Mouse (Mus musculus) ovary, postnatal 36 days (tissue): ENCODE measurements around the gene A030003K21Rik.
"Not testable (repeated sequence)": the region's sequence is repeated elsewhere in the genome, so short reads cannot be mapped to it uniquely, and the experiment has no call there.

Experiments
- DNase-seq: peaks from one replicate; pipeline ENCODE4 v3.0.0; 2022; ENCODE audit warnings: low spot score, mixed read lengths

Gene A030003K21Rik

DNA sequence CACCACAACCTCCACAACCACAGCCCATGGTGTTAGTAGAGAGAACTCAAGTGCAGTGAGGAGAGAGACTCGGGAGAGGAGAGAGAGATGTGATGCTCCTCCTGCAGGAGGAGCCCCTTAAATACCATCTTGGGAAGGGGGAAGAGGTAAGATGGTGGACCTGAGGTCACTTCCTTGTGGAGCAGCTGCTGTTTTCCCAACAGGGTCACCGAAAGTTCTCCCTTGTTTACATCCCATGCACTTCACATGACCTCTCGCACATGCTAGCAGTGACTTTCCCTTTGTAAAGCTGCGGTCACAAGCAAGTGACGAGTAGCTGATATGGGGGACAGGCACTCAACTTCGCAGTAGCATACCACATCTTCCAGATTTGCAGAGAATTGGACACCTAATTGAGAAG is at the start of gene A030003K21Rik:
TSS of gene A030003K21Rik (minus strand) at position 94 of the 400 bp plus-strand sequence.
- DNase-seq: not testable (repeated sequence)

DNA sequence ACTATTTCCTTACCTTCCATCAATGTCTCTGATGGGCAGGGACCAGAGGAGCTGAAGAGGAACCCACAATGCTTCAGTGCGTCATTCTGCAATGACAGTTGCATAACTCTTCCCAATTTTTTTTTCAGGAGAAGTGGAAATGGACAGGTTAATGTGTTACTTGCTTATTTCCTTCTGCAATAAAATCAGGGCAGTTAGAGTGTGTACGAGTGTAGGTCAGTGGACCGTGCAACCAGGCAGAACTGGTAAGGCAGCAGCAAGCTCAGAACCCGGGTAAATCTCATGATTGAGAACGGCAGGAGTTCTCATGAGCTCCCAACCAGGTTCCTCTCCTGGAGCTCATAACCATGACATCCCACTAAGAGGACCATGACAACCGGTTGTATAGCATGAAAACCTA is 48.9 kb upstream of the A030003K21Rik start:
- DNase-seq: no peak

DNA sequence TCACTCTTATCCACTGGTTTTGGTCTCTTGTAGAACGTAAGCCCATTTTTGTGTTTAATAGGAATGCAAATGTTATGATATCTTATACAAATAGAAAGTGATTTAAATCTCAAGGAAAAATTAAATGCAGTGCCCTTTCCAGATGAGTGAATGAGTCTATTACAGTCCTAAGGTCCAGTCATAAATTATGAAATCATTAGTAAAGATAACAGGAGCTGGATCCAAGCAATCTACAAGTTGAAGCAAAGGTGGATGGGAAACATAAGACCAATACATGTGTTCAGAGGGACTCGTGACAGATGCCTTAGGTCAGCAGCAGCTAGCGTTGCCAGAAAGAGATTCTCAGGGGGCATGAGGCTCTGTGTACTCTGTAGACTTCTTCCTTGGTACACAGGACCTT is 48.4 kb upstream of the A030003K21Rik start:
- DNase-seq: no peak

DNA sequence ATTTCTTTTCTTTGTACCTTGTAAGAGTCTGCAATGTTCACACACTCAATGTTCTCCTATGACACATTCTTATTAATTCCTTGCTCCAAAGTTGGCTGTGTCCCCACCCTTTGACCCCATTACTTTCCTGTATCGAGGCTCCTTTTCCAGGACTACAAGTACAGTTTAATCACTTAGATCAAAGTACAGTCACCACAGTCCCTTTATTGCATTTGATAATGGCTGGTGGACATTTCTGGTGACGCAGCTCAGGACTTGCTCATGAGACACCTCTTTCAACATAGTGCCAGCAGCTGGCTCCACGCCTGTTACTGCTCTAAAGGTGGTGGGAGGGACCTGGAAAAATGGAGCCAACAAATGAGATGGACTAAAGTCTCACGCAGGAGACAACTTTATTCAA is 47.9 kb upstream of the A030003K21Rik start:
- no peak for DNase-seq

DNA sequence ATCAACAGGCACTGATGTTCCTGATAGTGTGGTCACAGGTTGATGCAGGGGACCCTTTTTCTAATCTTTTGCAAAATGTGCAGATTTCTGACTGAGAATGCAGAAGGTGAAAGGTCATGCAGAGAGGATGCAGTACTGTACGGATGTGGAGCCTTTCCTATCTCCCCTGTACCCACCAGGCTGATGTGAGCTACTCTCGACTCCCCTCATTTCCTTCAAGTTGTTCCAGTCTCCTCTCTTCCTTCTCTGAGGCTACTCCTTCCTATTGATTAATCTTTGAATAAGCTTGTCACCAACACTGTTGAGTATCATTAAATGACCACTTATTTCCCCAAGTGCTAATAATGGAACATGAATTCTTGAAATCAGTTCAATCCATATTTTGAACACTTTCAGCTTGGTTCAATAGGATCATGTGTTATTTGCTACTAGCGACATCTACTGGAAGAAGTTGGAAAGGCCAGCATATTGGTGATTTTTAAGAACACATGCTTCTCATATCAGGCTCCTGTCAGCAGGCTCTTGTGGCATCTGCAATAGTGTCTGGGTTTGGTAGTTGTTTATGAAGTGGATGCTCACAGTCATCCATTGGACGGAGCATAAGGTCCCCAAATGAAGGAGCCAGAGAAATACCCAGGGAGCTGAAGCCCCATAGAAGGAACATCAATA is 44.5 kb upstream of the A030003K21Rik start:
- DNase-seq: no peak

DNA sequence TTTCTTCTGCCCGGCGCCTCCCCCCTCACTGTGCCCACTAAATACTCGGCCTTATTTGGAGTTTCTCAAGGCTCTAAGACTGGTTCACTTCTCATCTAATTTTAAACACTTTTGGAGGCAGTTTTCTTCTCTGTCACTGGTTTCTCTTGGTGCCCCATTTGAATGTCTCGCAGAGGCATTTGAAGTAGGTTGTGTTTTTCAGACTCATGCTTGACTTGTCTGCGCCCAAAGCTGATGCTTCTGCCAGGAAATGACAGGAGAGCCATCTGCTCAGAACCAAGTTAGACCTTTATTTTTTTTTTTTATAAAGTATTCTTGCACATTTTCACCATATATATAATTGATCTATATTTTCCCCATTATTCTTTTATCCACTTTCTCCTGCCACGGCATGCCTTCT is 43.5 kb upstream of the A030003K21Rik start:
- no peak for DNase-seq

DNA sequence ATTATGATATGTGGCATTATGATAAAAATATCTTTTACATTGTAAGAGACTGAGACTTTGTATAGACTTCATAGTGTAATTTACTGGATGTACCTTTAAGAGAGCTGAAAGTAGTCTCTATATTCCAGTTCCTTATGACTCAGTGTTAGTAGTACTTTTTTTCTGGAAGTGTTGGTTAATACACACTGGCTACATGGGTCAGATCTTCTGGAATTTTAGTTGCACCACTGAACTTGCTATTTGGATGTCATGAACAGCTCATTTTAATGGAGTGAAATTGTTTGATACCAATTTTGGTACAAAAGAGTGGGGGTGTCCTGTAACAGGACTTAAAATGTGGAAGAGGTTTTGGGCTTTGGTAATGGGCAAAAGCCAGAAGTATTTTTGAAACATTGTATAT is 34.7 kb upstream of the A030003K21Rik start:
- DNase-seq: no peak

DNA sequence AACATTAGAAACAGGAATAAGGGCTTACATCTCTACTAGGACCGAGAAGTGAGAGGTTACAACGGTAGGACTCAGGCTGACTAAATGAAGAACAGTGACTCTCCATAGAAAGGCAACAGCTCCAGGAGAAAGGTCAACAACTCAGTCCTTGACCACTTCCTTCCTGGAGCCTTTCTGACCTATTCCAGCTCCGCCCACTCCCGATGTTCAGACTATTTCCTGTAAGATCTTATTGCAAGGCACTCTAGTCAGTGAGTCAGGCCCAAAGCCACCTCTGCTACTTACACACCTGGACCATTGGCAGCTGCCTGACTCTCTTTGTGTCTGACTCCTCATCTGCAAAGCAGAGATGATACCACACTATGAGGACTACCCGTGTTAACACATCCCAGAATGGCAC is 32.6 kb upstream of the A030003K21Rik start:
- DNase-seq: no peak

DNA sequence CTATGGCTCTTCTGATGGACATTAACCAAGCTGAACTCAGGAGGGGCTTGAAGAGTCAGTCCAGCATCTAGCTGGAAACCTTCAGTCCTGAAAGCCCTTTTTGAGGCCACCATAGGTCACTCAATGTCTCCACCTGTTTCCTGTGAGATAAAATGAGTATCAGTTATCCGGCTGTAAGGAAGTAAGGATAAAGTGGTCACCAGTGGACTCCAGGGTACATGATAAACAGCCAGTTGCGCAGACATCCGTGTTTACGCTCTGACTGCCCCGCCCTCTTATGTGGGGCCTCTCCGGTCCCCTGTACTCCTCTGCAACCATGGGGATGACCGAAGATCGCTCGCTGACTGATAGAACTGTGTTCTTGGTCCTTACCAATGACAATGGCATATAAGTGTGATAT is 31.2 kb upstream of the A030003K21Rik start:
- DNase-seq: no peak

DNA sequence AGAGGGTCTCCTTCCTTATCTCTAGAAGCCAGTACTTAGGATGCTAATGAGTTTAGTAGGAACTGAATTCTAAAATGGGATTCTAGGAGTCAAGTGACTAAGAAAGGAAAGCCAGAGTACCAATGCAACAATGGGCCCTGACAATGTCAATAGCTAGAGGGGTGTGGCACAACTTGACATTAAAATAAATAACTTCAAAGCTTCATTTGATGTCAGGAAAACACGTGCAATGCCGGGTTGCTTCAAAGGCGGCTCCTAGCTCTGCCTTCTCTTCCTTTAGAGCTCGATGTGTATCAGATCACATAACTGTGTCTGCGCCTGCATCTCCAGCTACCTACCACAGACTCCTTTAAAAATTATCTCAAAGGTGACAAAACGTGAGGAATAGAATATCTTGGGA is 30.7 kb upstream of the A030003K21Rik start:
- no peak for DNase-seq

DNA sequence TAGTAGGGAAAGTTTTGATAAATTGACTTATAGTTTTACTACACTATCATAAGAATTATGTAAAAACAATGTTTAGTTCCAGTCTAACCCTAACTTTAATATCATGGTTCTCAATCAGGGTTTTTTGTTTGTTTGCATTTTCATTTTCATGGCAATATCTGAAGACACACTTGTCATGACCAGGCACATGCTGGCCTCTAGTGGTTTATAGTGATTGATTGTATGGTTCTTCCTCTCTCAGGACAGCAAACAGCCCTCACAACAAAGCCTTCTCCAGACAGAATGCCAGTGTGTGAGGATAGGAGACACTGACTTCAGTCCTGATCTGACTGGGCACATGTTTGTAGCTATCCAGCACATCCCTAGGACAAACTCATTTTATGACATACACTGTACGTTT is 30.1 kb upstream of the A030003K21Rik start:
- DNase-seq: no peak

DNA sequence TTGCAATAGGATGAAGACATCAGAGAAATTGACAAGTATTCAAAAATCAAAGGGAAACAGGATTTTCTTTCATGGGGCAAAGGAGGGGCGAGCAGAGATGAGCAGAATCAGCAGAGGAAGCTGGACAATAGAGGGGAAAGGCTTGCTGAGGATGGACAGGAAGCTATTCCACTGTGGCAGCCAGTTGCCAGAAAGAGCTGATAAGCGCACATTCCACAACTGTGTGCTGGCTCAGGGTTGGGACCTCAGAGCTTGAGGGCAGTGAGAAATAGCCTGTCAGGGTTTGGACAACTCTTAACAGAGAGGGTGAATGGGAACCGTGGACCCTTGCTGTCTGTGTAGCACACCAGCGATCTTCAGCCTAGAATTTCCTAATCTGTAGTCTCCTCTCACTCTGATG is 28.9 kb upstream of the A030003K21Rik start:
- DNase-seq: no peak

DNA sequence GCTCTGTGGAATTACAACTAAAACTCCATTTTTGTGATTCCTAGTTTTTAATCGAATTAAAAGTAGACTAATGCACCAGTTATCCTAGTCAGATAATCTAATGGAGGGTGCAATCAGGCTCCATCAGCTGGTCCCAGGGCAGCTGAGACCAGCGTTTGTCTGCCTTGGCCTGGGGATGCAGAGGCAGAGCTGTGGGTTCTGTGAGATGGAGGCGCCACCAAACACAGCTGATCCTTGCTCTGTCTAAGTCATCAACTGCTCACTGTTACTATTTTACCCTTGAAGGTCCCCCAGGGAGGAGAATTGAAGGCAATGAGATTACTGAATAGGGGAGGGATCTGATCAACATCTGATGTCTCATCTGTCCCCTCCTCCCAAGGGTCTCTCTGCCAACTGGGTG is 23.2 kb upstream of the A030003K21Rik start:
- DNase-seq: no peak

DNA sequence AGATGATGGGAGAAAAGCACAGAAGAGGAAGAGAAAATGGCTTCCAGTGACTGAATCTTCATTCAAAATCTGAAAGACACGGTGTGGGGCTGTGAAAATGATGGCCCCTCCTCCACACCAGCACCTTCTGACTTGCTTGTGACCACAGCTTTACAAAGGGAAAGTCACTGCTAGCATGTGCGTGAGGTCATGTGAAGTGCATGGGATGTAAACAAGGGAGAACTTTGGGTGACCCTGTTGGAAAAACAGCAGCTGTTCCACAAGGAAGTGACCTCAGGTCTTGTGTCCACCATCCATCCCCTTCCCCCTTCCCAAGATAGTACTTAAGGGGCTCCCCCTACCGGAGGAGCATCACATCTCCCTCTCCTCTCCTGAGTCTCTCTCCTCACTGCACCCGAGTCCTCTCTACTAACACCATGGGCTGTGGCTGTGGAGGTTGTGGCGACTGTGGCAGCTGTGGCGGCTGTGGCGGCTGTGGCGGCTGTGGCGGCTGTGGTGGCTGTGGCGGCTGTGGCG is 16.7 kb upstream of the A030003K21Rik start, which contains the start of gene Gm47955:
TSS of gene Gm47955 (plus strand) at position 417 of the 516 bp plus-strand sequence.
- no peak for DNase-seq

DNA sequence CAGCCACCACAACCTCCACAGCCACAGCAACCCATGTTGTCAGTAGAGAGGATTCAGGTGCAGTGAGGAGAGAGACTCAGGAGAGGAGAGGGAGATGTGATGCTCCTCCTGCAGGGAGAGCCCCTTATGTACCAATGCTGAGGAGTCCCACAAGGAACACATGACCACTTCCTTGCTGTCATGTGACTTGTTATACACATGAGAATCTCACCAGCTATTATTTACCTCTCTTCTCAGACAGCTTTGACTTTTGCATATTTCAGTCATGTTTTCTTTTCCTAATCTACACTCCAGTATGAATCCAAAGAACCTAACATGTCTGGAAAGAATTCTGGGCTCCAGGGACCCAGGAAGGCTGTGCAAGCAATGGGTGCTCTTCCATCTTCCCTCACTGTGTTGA is 12.7 kb upstream of the A030003K21Rik start, which contains the start of gene Gm7544:
TSS of gene Gm7544 (minus strand) at position 101 of the 400 bp plus-strand sequence.
- DNase-seq: not testable (repeated sequence)

DNA sequence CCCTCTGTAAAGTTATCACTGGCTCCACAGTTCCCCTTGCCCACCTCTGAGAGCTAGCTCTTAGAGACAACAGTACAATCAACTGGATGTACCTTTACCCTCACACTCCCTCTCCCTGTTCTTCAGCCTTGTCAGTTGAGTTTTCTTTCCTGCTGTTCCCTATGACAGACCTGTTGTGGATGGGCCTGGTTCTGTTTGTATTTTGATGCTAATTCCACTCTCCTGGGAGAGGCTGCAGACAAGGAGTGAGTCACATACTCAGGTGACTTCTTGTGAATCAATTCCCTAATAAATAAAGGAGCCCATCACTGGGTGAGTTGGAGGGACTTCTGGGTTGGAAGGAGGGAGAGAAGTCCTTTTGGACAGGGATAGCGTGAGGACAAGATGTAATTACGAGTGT is 5.4 kb upstream of the A030003K21Rik start:
- no peak for DNase-seq

DNA sequence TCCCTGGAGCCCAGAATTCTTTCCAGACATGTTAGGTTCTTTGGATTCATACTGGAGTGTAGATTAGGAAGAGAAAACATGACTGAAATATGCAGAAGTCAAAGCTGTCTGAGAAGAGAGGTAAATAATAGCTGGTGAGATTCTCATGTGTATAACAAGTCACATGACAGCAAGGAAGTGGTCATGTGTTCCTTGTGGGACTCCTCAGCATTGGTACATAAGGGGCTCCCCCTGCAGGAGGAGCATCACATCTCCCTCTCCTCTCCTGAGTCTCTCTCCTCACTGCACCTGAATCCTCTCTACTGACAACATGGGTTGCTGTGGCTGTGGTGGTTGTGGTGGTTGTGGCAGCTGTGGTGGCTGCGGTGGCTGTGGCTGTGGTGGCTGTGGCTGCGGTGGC is 2.8 kb upstream of the A030003K21Rik start:
- DNase-seq: not testable (repeated sequence)

DNA sequence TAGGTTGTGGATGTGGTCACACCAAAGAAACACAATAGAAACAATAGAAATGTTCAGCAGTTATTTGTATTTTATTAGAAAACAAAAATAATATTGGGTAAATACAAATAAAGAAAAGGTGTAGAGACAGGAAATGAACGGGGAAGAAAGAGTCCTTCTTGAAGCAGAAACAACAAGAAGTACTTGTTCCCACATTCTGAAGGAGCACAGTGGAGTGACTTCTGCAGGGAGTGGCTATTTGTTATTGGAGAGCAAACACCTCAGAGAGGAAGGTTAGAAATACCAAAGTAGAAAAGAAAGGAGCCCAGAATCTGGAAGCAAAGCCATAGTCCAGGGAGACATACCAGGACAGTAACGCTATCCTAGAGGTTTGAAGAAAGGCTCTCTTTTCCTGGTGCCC is 683 bp downstream of the A030003K21Rik start:
- DNase-seq: not testable (repeated sequence)

DNA sequence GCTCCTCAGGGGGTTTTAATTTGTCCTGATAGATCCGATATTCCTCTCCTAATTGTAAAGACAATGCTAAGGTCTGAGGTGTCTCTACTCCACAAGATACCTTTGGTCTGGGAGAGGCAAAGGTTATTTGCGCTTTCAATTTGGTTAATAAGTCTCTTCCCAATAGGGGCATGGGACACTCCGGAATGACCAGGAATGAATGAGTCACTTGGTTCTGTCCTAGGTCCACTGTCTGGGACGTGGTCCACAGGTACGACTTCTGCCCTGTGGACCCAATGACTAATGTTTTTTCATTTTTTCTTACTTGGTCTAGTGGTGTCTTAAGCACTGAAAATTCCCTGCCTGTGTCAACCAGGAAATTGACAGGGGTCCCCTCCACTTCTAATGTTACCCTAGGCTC is 4.5 kb downstream of the A030003K21Rik start:
- DNase-seq: no peak

DNA sequence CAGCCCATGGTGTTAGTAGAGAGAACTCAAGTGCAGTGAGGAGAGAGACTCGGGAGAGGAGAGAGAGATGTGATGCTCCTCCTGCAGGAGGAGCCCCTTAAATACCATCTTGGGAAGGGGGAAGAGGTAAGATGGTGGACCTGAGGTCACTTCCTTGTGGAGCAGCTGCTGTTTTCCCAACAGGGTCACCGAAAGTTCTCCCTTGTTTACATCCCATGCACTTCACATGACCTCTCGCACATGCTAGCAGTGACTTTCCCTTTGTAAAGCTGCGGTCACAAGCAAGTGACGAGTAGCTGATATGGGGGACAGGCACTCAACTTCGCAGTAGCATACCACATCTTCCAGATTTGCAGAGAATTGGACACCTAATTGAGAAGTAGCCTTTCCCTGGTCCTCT is 11.9 kb downstream of the A030003K21Rik start, which contains the start of gene Gm6217:
TSS of gene Gm6217 (minus strand) at position 74 of the 400 bp plus-strand sequence.
- DNase-seq: not testable (repeated sequence)

DNA sequence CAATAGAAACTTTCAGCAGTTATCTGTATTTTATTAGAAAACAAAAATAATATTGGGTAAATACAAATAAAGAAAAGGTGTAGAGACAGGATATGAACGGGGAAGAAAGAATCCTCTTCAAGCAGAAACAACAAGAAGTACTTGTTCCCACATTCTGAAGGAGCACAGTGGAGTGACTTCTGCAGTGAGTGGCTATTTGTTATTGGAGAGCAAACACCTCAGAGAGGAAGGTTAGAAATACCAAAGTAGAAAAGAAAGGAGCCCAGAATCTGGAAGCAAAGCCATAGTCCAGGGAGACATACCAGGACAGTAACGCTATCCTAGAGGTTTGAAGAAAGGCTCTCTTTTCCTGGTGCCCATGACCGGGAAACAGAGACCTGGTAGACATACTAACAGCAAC is 12.6 kb downstream of the A030003K21Rik start:
- DNase-seq: not testable (repeated sequence)

DNA sequence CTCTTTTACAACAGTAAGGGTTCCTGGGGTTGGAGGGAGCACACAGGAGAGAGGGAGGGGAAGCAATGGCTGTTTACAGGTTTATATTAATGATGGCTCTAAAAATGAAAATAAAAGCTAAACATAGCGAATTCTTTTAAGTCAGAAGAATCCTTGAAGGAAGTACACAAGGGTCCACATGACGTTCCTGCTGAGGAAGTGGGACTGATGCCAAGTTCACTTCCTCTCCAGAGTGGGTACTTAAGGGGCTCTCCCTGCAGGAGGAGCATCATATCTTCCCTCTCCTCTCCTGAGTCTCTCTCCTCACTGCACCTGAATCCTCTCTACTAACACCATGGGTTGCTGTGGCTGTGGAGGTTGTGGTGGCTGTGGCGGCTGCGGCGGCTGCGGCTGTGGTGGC is 18.5 kb downstream of the A030003K21Rik start, which contains the start of gene A030014E15Rik:
TSS of gene A030014E15Rik (plus strand) at position 268 of the 400 bp plus-strand sequence.
- no peak for DNase-seq

DNA sequence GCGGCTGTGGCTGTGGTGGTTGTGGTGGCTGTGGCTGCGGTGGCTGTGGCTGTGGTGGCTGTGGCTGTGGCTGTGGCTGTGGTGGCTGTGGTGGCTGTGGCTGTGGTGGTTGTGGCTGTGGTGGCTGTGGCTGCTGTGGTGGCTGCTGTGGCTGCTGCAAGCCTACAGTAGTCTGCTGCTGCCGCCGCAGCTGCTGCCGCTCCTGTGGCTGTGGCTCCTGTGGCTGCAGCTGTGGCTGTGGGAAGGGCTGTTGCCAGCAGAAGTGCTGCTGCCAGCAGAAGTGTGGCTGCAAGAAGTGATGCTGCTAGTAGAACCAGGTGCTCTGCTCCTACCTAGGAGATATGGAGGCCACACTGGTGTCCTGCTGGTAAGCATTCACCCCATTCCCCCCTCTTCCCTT is 29.8 kb downstream of the A030003K21Rik start:
- DNase-seq: not testable (repeated sequence)

DNA sequence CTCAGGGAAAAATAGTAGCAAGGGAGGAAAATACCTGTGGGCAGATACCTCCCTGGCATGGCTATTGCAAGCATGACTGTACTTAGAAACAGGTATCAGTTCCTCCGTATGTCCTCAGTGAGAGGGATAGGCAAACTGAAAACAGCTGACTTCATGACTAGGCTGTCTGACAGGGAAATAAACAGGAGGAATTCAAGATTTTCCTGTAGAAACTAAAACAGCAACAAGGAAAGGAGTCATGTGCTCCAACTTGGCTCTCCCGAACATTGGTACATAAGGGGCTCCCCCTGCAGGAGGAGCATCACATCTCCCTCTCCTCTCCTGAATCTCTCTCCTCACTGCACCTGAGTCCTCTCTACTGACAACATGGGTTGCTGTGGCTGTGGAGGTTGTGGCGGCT is 30.2 kb downstream of the A030003K21Rik start, which contains the start of gene A030005L19Rik:
TSS of gene A030005L19Rik (plus strand) at position 301 of the 400 bp plus-strand sequence.
- DNase-seq: no peak
